Mouse (Mus musculus): ENCODE measurements around the gene Trpm8. TPM values are rescaled to one million over a fixed set of nuclear protein-coding genes. Genes with fewer than 3 reads are reported as not detected.

The Trpm8 gene
- polyA plus RNA-seq, 1 experiment: not detected

DNA sequence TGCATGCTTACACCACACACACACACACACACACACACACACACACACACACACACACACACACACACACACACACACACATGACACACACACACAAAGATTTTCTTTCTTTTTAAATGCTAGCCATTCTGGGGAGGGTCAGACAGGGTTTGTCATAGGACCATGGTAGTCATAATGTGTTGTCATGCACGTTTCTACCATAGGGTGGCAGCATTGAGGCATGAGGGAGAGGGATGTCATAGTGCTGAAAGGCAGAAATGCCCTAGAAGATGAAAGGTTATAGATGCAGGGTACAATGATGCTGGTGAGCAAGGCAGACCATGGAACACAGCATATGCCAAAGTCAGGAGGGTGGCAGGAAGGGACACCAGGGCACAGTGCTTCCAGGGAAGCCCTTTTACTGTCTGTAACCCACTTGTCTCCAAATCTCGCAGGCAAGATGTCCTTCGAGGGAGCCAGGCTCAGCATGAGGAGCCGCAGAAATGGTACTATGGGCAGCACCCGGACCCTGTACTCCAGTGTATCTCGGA lies 41.1 kb downstream of the Trpm8 start:
- 74% methylated on average over 6 of the region's 6 CpGs for WGBS
- no peak for DNase-seq (ENCODE audit: low read depth, low spot score)

GRCm38 (mm10) chr1:88320821-88321395 lies 43.4 kb downstream of the Trpm8 start:
- WGBS: 66% methylated on average over 7 of the region's 7 CpGs
- DNase-seq (ENCODE audit: low read depth, low spot score): no peak

- no peak for DNase-seq (ENCODE audit: low read depth, low spot score)
Measured at GRCm38 (mm10) chr1:88322146-88322545, 44.7 kb downstream of the Trpm8 start.

- WGBS: 75% methylated on average over 3 of the region's 3 CpGs
- no peak for DNase-seq (ENCODE audit: low read depth, low spot score)
Measured at GRCm38 (mm10) chr1:88323101-88323500, 45.6 kb downstream of the Trpm8 start.

DNA sequence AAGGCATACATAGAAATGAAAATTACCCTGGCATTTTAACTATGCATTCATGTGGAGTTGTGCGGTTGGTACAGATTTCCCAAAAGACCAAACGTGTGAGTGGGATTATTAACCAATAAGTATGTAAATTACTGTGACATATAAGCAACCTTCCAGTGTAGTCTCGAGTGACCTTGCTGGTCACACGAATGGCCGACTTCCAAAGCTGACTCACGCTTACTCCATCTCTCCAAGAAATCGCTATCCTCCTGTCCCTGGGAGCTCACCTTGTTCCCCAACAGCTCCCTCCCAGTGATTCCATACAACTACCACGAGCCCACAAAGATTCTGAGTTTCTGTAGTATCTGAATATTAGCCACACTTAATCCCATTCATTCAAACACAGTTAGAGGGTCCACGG lies 62.0 kb downstream of the Trpm8 start:
- WGBS: 80% methylated on average over 9 of the region's 9 CpGs
- DNase-seq (ENCODE audit: low read depth, low spot score): no peak

- WGBS: 70% methylated on average over 3 of the region's 3 CpGs
- no peak for DNase-seq (ENCODE audit: low read depth, low spot score)
Measured at GRCm38 (mm10) chr1:88342615-88343014, 65.2 kb downstream of the Trpm8 start.

DNA sequence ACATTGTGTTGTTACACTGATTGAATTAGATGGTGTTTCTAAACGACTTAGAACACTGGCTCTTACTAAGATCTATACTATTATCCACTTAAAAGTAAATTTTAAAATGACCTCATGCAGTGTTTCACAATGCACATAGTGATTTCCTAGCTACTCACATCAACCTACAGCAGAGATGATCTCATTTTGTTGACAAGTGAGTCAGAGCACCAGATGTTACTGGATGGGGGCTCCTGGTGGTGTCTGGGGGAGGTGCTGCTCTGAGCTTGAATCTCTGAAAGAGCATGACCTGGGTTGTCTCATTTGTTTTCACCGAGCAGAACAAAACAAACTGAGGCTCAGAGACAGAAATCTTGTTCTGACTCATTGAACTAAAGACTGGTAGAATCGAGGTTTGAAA lies 68.1 kb downstream of the Trpm8 start:
- no peak for DNase-seq (ENCODE audit: low read depth, low spot score)

DNA sequence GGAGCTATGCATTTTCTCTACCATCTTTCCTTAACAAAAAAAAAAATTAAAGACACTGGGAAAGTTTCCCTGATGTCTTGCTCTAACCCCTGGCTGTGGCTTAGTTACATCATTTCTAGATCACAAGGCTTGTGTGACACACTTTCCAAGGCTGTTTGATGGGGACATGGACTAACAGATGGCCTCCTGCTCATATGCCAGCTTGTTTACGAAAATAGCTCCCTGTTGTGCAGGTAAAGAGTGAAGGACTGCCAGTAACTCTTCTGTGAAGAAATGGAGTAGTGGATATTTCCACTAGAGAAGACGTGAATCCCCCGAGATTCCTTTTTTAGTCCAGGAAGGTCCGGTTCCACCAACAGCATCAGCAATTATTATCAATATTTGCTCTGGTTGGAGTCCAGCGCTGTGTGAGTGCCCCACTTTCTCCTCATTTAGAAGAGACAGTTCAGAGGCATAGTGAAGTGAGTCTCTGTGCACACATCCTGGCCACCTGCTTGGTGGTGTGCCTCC lies 71.1 kb downstream of the Trpm8 start:
- 80% methylated on average over 5 of the region's 5 CpGs for WGBS
- no peak for DNase-seq (ENCODE audit: low read depth, low spot score)

More for the DNA sequence above, 68.1 kb downstream of the Trpm8 start:
- 28% methylated on average over 3 of the region's 3 CpGs for WGBS

- 83% methylated on average over 9 of the region's 9 CpGs for WGBS
- no peak for DNase-seq (ENCODE audit: low read depth, low spot score)
Measured at GRCm38 (mm10) chr1:88350761-88351160, 73.3 kb downstream of the Trpm8 start.

- 89% methylated on average over 12 of the region's 12 CpGs for WGBS
- no peak for DNase-seq (ENCODE audit: low read depth, low spot score)
Measured at GRCm38 (mm10) chr1:88355025-88355424, 77.6 kb downstream of the Trpm8 start.

GRCm38 (mm10) chr1:88355681-88356080 lies 78.2 kb downstream of the Trpm8 start:
- no peak for DNase-seq (ENCODE audit: low read depth, low spot score)
- WGBS: 87% methylated on average over 3 of the region's 3 CpGs

DNA sequence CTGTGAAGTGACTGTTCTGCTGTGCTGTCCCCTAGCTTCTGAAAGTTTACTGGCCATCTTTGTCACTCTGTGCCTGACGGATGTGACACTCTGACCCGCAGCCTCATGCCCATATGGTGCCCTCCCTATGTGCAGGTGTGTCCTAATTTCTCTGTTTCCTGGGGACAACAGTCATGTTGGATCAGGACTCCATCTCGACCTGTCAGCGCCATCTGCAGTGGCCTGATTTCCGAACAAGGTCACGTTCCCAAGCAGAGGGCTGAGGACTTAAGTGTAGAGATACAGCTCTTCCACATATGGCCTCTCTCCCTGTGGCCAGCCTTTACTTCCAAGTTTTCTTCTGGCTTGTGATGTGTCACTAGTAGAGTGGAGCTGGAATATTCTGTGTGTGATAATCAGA lies 79.2 kb downstream of the Trpm8 start:
- WGBS: 81% methylated on average over 6 of the region's 6 CpGs
- DNase-seq (ENCODE audit: low read depth, low spot score): no peak

DNA sequence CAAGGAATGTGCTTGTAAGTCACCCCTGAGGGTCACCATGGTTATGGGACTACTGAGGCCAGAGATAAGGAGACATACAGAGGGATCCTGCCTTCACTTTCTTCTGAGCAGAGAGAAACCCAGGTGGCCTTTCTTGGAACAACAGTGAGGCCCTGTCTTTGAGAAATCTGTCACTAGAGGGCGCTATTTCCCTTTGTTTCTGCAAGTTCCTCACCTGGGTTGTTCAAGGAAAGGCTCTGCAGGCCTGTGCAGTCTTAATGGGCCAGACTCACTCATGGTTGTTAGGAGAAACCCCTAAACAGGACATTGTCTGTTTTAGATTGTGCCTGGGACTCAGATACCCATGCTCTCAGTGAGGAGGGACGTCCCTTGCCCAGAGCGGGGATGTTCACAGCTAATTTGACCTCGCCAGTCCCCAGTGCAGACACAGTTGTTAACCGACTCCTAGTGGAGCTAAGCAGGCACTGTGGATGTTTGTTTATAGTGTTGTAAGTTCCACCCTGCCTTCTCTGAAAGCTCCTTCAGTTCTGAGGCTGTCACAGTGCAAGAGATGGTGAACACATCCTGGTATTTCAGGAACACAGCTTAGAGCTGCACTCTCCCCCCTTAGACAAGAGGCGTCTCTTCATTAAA lies 80.1 kb downstream of the Trpm8 start:
- WGBS: 74% methylated on average over 6 of the region's 6 CpGs
- DNase-seq (ENCODE audit: low read depth, low spot score): peak; percentile 18

DNA sequence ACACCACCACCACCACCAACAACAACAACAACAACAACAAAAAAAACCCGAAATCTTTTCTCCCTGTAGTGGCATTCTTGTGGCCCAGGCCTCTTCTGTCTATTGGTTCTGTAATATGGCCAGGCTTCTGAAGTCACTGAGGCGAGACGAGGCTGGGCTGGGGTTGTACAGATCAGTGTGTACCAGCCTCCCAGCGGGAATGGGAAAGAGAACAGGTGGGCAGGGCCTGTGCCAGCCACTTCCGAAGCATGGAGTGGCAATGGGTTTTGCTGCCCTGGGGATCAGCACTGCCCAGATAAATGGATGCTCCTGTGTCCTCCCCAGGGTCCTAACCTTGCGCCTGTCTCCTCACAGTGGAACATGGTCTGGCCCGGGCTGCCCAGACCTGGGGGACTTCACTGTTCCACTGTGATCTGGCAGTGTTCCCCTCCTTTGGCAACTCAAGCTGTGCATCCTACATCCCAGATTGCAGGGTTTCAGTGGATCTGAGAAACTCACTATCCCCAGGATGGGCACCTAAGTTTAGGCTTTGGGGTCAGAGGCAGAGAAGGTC lies 80.7 kb downstream of the Trpm8 start:
- no peak for DNase-seq (ENCODE audit: low read depth, low spot score)
- 84% methylated on average over 7 of the region's 7 CpGs for WGBS

GRCm38 (mm10) chr1:88361085-88361484 lies 83.6 kb downstream of the Trpm8 start:
- WGBS: 75% methylated on average over 4 of the region's 4 CpGs
- DNase-seq (ENCODE audit: low read depth, low spot score): no peak

DNA sequence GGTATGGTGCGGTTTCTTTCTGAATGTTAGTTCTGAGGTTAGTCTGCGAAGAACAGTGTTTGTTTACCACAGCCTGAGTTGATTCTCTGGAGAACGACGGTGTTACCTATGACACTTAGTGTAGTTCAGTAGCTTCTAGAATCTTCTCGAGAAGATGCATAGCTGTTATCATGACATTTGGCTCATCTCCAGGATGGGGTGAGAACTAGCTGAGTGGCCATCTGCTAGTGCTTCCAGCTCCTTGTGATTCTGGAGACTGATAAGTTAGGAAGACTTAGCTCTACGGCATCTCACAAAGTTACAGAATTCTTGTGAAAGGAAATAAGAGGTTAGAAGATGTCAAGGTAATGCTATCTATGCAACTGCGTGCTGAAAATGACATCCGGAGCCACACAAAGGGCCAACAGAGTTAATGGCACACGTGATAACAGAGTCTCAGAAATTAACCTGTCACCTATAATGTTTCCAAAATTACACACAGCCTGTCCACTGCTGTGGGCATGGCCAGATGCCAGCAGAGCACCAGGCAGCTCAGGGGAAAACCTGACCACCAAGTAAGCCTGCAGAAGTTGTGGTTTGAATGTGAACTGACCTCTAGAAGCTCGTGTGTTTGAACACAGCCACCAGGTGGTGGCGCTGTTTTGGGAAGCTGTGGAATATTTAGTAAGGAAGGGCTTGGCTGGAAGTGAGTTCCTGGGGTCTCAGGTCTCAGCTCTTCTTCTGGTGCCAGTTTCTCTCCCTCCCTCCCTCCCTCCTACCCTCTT lies 89.6 kb downstream of the Trpm8 start:
- WGBS: 73% methylated on average over 11 of the region's 11 CpGs
- DNase-seq (ENCODE audit: low read depth, low spot score): no peak

GRCm38 (mm10) chr1:88378446-88378845 lies 101.0 kb downstream of the Trpm8 start:
- no peak for DNase-seq (ENCODE audit: low read depth, low spot score)
- WGBS: 74% methylated on average over 1 of the region's 1 CpGs

- WGBS: 67% methylated on average over 4 of the region's 4 CpGs
Measured at GRCm38 (mm10) chr1:88391632-88392031, 114.2 kb downstream of the Trpm8 start.

DNA sequence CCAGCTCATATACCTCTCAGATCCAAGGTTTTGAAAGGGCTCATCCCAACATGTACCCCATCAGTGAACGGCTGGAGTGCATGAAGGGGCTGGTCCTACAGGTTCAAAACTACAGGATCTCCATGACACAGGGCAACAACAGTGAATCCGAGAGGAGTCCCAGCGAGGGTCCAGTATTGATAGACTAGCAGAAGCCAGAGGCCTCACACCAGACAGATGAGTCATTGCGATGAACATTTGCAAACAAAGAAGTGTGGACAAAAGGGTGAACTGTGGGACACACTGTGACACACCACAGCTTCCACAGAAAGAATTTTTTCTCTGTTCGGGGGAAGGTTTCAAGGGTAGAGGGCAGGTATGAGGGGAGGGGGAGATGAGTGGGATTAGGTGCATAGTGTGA lies 115.9 kb downstream of the Trpm8 start:
- DNase-seq (ENCODE audit: low read depth, low spot score): no peak
- 80% methylated on average over 5 of the region's 5 CpGs for WGBS

More at GRCm38 (mm10) chr1:88391632-88392031, 114.2 kb downstream of the Trpm8 start:
- no peak for DNase-seq (ENCODE audit: low read depth, low spot score)

- 69% methylated on average over 3 of the region's 3 CpGs for WGBS
Measured at GRCm38 (mm10) chr1:88403378-88403777, 125.9 kb downstream of the Trpm8 start.

More at GRCm38 (mm10) chr1:88403378-88403777, 125.9 kb downstream of the Trpm8 start:
- no peak for DNase-seq (ENCODE audit: low read depth, low spot score)
